Comparison of ENCODE assay signal across 22 mouse cellular contexts in the genomic region with DNA sequence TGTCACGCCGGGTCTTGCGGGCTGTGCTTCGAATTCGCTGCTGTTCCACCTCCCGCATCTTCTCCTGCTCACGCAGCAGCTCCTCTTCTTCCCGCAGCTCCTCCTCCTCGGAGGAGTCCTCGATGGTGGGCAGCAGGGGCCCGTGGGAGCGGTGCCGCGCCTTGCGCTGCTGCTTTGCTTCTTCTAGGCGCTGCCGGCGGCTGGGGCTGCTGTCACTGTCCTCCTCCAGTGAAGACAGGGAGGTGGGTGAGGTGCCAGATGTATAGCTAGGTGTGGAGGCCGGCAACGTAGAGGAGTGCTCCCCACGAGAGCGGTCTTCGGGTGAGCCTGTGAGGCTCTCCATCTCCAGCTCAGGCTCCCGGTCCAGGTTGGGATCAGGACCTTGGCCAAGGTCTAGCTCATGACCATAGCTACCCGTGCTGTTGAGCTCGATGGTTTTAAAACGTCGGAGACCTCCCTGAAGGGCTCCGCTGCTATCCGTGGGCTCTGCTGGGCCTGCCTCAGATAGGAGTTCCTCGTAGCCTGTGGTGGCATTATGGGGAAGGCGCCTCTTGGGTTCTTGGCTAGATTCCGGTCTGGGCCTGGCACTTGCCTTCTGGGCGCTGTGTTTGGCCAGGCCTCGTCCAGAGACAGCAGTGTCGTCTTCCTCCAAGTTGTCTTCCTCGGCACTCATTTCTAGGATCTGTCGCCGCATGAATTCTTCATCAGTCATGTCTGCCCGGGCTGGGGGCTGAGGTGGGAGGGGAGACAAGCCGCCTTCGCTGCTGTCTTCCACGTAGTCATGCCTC. TPM values are rescaled to one million over a fixed set of nuclear protein-coding genes. Genes with fewer than 3 reads are reported as not detected.
DNase-seq lines count a peak whose midpoint lies in the region; ATAC-seq and TF ChIP-seq lines count a peak whose summit lies in the region.
"Had no signal": no experiment of that assay in that cellular context is flagged by ENCODE, and none has a peak within 500 bp of the region (broad histone marks: within the 10 kb centered on the region; RNA-seq: fewer than 3 reads in every experiment).

No protein-coding gene starts in this region.

- H3K27me3 ChIP-seq in cerebellum, adult 2 months (ENCODE audit: control insufficient read depth, insufficient read depth, low read length): no peaks in the 10 kb centered on the region
- peaks cover 11% of the 10 kb centered on the region for H3K27me3 ChIP-seq in heart, embryonic 14.5 days (ENCODE audit: control insufficient read depth, insufficient read depth, low read length)
- peaks cover 2% of the 10 kb centered on the region; the same call in 1 of the 2 replicates for H3K27me3 ChIP-seq in heart, adult 2 months (ENCODE audit: control insufficient read depth, insufficient read depth, low read length)
- no peaks in the 10 kb centered on the region for H3K27me3 ChIP-seq in limb, embryonic 14.5 days (ENCODE audit: control insufficient read depth, insufficient read depth, low read length)
- H3K27me3 ChIP-seq: hindbrain, embryonic 15.5 days had no signal

- no peak overlapping the region for H3K4me3 ChIP-seq in cerebellum, adult 2 months (replicated peaks; ENCODE audit: insufficient read depth, low read depth, low read length)
- H3K4me3 ChIP-seq in heart, embryonic 14.5 days (ENCODE audit: control insufficient read depth in 1 of 2, insufficient read depth in 1 of 2, low read depth in 1 of 2, low read length in 2 of 2): no peak overlapping the region
- H3K4me3 ChIP-seq in heart, adult 2 months: no peak overlapping the region
- no peak overlapping the region for H3K4me3 ChIP-seq in limb, embryonic 14.5 days (replicated peaks; ENCODE audit: low read length)
- H3K4me3 ChIP-seq: embryonic facial prominence, embryonic 15.5 days; hindbrain, embryonic 15.5 days had no signal

- no peaks in the 10 kb centered on the region for H3K9me3 ChIP-seq in heart, embryonic 14.5 days (ENCODE audit: control insufficient read depth, low read length)
- H3K9me3 ChIP-seq in limb, embryonic 14.5 days (ENCODE audit: control insufficient read depth, low read length): no peaks in the 10 kb centered on the region
- H3K9me3 ChIP-seq: embryonic facial prominence, embryonic 15.5 days; hindbrain, embryonic 15.5 days had no signal

- peak overlapping the region; percentile 1; the same call in 1 of the 2 replicates for H3K27ac ChIP-seq in cerebellum, adult 2 months (ENCODE audit: insufficient read depth, low read length)
- H3K27ac ChIP-seq in heart, embryonic 14.5 days (replicated peaks in 1 of 2; ENCODE audit: control insufficient read depth in 1 of 2, insufficient read depth in 1 of 2, low read depth in 2 of 2, low read length in 2 of 2): no peak overlapping the region
- no peak overlapping the region for H3K27ac ChIP-seq in heart, adult 2 months
- H3K27ac ChIP-seq in limb, embryonic 14.5 days (replicated peaks; ENCODE audit: low read depth, low read length): no peak overlapping the region
- H3K27ac ChIP-seq: embryonic facial prominence, embryonic 15.5 days; hindbrain, embryonic 15.5 days; kidney, postnatal 0 days had no signal

- no peak for ATAC-seq in heart, embryonic 14.5 days (ENCODE audit: insufficient number of reproducible peaks, insufficient read depth, low FRiP score, low read depth)
- no peak for ATAC-seq in limb, embryonic 14.5 days (ENCODE audit: low FRiP score, low read depth)
- ATAC-seq: intestine, embryonic 16.5 days; liver, postnatal 0 days; midbrain, embryonic 16.5 days had no signal

- H3K9ac ChIP-seq in heart, embryonic 14.5 days (ENCODE audit: low read length): no peak overlapping the region
- H3K9ac ChIP-seq in heart, adult 2 months (ENCODE audit: low read depth, low read length): no peak overlapping the region
- 0 out of 2 replicates have a peak overlapping the region, but pooled peaks have one; percentile 21 for H3K9ac ChIP-seq in limb, embryonic 14.5 days (ENCODE audit: low read depth, low read length, severe bottlenecking)
- H3K9ac ChIP-seq: embryonic facial prominence, embryonic 15.5 days; hindbrain, embryonic 15.5 days; liver, postnatal 0 days had no signal

- no peak for TF ChIP-seq POLR2A in cerebellum, adult 2 months (IDR thresholded peaks at IDR 0.05; ENCODE audit: borderline replicate concordance, insufficient read depth, low read length)
- TF ChIP-seq POLR2A in heart, adult 2 months (IDR thresholded peaks at IDR 0.05; ENCODE audit: insufficient read depth, low read depth, low read length): no peak
- no peak for TF ChIP-seq POLR2A in limb, embryonic 14.5 days (IDR thresholded peaks at IDR 0.05; ENCODE audit: borderline replicate concordance, extremely low read depth, insufficient read depth, insufficient read length)

- H3K4me1 ChIP-seq in cerebellum, adult 2 months (ENCODE audit: control insufficient read depth, insufficient read depth, low read length): peaks cover 57% of the 10 kb centered on the region
- peaks cover 14 to 22% of the 10 kb centered on the region in 2 experiments for H3K4me1 ChIP-seq in heart, embryonic 14.5 days (ENCODE audit: control insufficient read depth in 2 of 2, insufficient read depth in 2 of 2, low read length in 2 of 2)
- peaks cover 1% of the 10 kb centered on the region; the same call in 1 of the 2 replicates for H3K4me1 ChIP-seq in heart, adult 2 months (ENCODE audit: control insufficient read depth, insufficient read depth, low read length)
- peaks cover 16% of the 10 kb centered on the region for H3K4me1 ChIP-seq in limb, embryonic 14.5 days (ENCODE audit: control insufficient read depth, insufficient read depth, low read length)

- TF ChIP-seq EP300 in heart, adult 2 months (IDR thresholded peaks at IDR 0.05; ENCODE audit: insufficient read depth, low read depth, low read length): no peak

- DNase-seq in cerebellum, adult 2 months: peak; percentile 65 to 66
- DNase-seq in cerebellum, adult 11 months: no peak
- no peak for DNase-seq in heart, adult 2 months
- peak; percentile 86 for DNase-seq in right cerebral cortex, adult 18-20 months
- DNase-seq in right cerebral cortex, postnatal 10 days (ENCODE audit: low spot score in 2 of 2): no peak
- no peak for DNase-seq in limb, embryonic 14.5 days (ENCODE audit: low spot score)
- DNase-seq in natural killer cell, adult 2 months (ENCODE audit: low spot score in 2 of 2): no peak
- DNase-seq: adrenal gland, postnatal 10 days; cerebellum, adult 9-11 months; embryo, embryonic 11 days; liver, postnatal 0 days; thymus, adult 18-20 months had no signal

- intact Hi-C loops in heart, adult 2 months (cut with DNase I): no loop called here

- H3K4me2 ChIP-seq in heart, embryonic 14.5 days (ENCODE audit: low read length): 0 out of 2 replicates have a peak overlapping the region, but pooled peaks have one; percentile 4
- no peak overlapping the region for H3K4me2 ChIP-seq in limb, embryonic 14.5 days (replicated peaks; ENCODE audit: low read depth, low read length, severe bottlenecking)
- H3K4me2 ChIP-seq: embryonic facial prominence, embryonic 15.5 days; hindbrain, embryonic 15.5 days had no signal

- H3K36me3 ChIP-seq in heart, embryonic 14.5 days (ENCODE audit: control insufficient read depth, insufficient read depth, low read length): no peaks in the 10 kb centered on the region
- no peaks in the 10 kb centered on the region for H3K36me3 ChIP-seq in heart, adult 2 months (ENCODE audit: control insufficient read depth, insufficient read depth, low read length)
- no peaks in the 10 kb centered on the region for H3K36me3 ChIP-seq in limb, embryonic 14.5 days (ENCODE audit: control insufficient read depth, insufficient read depth, low read length)
- H3K36me3 ChIP-seq: embryonic facial prominence, embryonic 15.5 days had no signal

- 55% methylated on average over 43 of the region's 43 CpGs for WGBS in cerebellum, adult 2 months
- 64% methylated on average over 42 of the region's 43 CpGs for WGBS in heart, embryonic 14.5 days
- 68% methylated on average over 43 of the region's 43 CpGs for WGBS in heart, adult 2 months
- 69% methylated on average over 43 of the region's 43 CpGs for WGBS in limb, embryonic 14.5 days

- no peaks in the 10 kb centered on the region for H3K79me2 ChIP-seq in heart, adult 2 months (replicated peaks; ENCODE audit: control insufficient read depth, insufficient read depth, low read length)

- TF ChIP-seq CTCF in cerebellum, adult 2 months (IDR thresholded peaks at IDR 0.05; ENCODE audit: borderline replicate concordance, insufficient read depth, low read depth, low read length): no peak
- no peak for TF ChIP-seq CTCF in heart, adult 2 months (IDR thresholded peaks at IDR 0.05)

RNA-seq across cellular contexts. Expression of a gene that starts 21.1 kb away (rescaled TPM):
- 69.6 and 83.5 TPM in 2 replicates for polyA plus RNA-seq in cerebellum, adult 2 months (2012; rRNA removed)
- 48.7 and 50.8 TPM in 2 replicates for polyA plus RNA-seq in heart, embryonic 14.5 days (2014; fragmentation: Nextera tagmentation; extraction: Ambion mirVana)
- total RNA-seq in heart, adult 2 months (2021): 10 to 100 TPM; 37.6 to 39.3 TPM
- polyA plus RNA-seq in heart, adult 2 months (2012; rRNA removed): 58.0 and 92.7 TPM in 2 replicates
- 55.6 and 64.6 TPM in 2 replicates for polyA plus RNA-seq in limb, embryonic 14.5 days (2012; rRNA removed)
- 38.6 and 41.3 TPM in 2 replicates for polyA plus RNA-seq in limb, embryonic 14.5 days (2014; fragmentation: Nextera tagmentation; extraction: Ambion mirVana)

RNA-seq across cellular contexts. Expression of a gene that starts 32.3 kb away (rescaled TPM):
- 184 and 213 TPM in 2 replicates for polyA plus RNA-seq in cerebellum, adult 2 months (2012; rRNA removed)
- 37.2 and 37.9 TPM in 2 replicates for polyA plus RNA-seq in heart, embryonic 14.5 days (2014; fragmentation: Nextera tagmentation; extraction: Ambion mirVana)
- 10 to 100 TPM; 79.3 to 86.7 TPM for total RNA-seq in heart, adult 2 months (2021)
- polyA plus RNA-seq in heart, adult 2 months (2012; rRNA removed): 114 and 126 TPM in 2 replicates
- polyA plus RNA-seq in limb, embryonic 14.5 days (2012; rRNA removed): 67.9 and 89.0 TPM in 2 replicates
- polyA plus RNA-seq in limb, embryonic 14.5 days (2014; fragmentation: Nextera tagmentation; extraction: Ambion mirVana): 32.4 and 33.0 TPM in 2 replicates

RNA-seq across cellular contexts. Expression of a gene that starts 35.2 kb away (rescaled TPM):
- 0.13 TPM in 1 of 2 replicates, not detected in the other for polyA plus RNA-seq in cerebellum, adult 2 months (2012; rRNA removed)
- polyA plus RNA-seq in heart, embryonic 14.5 days (2014; fragmentation: Nextera tagmentation; extraction: Ambion mirVana): not detected in 2 replicates
- total RNA-seq in heart, adult 2 months (2021): not detected
- polyA plus RNA-seq in heart, adult 2 months (2012; rRNA removed): 0.59 TPM in 1 of 2 replicates, not detected in the other
- polyA plus RNA-seq in limb, embryonic 14.5 days (2012; rRNA removed): 0.93 and 1.1 TPM in 2 replicates
- 1.3 and 1.6 TPM in 2 replicates for polyA plus RNA-seq in limb, embryonic 14.5 days (2014; fragmentation: Nextera tagmentation; extraction: Ambion mirVana)
- total RNA-seq: heart, postnatal 25 days; layer of hippocampus, adult 18-20 months; left cerebral cortex, postnatal 14 days; megakaryocyte-erythroid progenitor cell, adult 5-6 weeks had no signal
- polyA plus RNA-seq: midbrain, embryonic 16.5 days had no signal

Comparison
In these comparisons a context has a peak if more than half of its experiments do, and no peak if none do; other contexts are left out.
1. DNase-seq: peak in cerebellum, adult 2 months (2 of 2) and right cerebral cortex, adult 18-20 months (single experiment); none in cerebellum, adult 11 months (single experiment), heart, adult 2 months (0 of 2), right cerebral cortex, postnatal 10 days (0 of 2), limb, embryonic 14.5 days (single experiment) and natural killer cell, adult 2 months (0 of 2).